Mouse (Mus musculus) frontal cortex, postnatal 10 days (tissue): ENCODE measurements at regions not wholly inside any gene's neighbourhood (a gene's known extent, or its start where the extent isn't known, plus 50 kb on each side); places are given as distances from the start of the nearest gene placed in this dataset.
A peak's percentile ranks its signal among the peaks of the same experiment; 100 is the strongest.

Experiments
- DNase-seq, 2 experiments: peaks; one replicate each; pipeline ENCODE4 v3.0.0; 2022; ENCODE audit warnings: low spot score in 2 of 2, mixed read lengths in 1 of 2

DNA sequence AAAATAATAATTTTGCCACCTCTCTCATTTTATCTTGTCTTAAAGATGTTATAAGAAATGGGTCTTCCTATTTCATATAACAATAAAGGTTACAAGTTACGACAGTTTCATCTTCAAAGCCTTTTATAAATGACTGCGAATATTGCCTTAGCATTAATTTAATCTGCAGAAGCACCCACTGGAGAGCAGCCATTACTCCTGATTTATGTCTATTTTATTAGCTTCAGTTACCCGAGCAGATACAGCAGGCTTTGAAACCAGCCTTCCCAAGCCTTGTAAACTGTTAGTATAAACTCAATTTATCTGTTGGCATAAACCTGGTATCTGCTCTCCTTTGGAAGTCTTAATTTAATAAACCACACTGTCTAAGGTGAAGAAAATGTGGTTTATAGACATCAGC, 2851.6 kb upstream of the Gm6569 start:
- DNase-seq = no peak

DNA sequence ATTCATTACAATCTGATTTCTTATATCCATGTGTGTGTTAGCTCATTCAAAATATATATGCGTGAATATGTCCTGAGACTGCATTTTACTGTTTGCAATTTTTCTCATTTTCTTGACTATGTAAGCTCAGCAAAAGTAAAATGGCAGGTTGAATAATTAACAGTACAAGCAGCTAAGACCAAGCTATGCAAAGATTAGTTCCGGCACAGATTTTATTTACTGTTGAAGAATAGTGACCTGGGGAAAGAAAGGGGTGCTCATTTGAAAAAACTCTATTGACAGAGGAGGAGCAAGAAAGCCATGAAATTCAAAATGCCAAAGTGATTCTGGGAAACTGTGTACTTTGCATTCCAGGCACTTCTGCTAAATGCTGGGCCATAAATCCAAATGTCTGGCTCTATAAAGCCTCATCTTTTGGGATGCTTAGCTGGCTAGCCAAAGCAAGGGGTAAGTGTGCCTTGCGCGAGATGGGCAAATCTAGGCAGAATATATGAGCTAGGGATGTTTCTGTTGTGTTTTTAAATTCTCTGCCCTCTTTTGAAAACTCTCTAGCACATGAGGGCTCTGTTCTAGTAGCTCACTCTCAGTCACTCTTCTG, 2846.3 kb upstream of the Gm6569 start:
- no peak for DNase-seq

DNA sequence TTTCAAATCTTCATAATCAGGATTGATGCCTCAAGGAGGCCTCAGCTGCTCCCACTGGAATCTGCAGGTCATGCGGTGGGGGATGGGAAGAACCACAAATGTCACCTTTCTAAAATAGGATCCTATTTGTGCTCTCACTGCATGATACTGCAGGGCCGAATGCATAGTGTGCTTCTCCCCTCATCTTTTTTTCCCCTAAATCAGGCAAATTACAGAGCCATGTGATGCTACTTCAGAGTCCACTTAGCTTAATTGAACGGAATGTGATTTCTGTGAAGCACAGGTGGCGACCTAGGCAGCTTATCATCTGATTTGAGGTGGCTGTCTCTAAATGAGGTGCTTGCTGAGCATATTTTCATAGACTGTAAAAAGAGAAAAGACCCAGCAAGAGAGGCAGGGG, 2841.0 kb upstream of the Gm6569 start:
- DNase-seq = no peak

DNA sequence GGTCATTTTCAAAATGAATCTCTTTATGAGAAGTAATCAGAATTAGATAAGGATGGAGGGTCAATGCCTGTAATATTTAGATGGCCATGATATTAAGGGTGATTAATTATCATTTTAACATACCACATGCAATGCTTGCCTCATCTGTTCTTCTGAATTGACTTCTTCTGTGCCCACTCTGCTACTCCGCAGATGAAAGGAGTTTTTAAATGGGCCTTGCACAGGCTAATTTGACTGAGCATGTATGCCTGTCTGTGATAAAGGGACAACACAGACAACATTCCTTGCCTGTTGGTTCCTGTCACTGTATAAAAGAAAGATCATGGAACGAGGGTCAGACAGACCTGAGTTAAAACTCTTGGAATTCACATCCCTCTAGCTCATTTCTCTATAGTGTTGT, 2824.0 kb upstream of the Gm6569 start:
- no peak for DNase-seq

DNA sequence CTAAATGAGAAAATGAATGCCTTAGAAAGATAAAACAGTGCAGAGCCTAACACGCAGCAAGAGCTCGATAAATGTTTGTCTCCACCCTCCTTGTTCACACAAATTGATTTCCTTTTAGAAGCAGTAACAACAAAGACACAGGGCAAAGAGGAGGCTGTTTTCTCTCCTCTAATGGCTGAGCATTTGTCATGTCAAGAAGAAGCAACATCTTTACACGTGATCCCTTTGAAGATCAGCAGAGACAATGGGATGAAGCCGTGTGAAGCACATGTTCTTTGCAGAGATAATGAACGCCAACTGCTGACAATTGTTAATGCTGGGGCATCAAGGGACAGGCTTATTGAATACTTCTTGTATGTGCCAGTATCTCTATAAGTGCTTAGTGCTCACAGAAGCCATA, 2823.6 kb upstream of the Gm6569 start:
- DNase-seq = no peak

DNA sequence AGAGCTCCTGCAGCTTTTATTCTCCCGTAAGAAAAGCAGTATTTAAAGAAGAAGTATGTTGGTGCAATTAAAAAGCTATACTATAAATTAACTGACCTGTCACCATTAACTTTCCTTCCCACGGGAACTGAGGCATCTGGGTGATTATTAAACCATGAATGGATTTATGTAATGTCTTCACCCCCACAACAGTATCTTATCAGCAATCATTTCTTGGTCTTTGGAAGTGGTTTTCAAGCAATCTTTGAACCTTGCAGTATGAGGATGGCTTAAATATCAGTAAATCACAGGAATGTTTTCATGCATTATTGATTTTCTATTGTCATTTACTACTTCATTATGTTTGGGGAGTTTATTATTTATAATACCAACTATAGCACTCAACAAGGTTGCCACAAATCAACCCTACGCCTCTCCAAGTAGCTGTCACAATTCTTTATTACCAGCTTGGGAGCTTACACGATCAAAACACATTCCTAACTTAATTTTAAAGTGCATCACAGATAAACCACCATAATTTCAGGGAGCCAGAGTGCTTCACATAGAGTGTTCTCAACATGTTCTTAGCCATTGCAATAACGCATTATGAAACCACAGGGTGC, 2780.0 kb upstream of the Gm6569 start:
- no peak for DNase-seq

DNA sequence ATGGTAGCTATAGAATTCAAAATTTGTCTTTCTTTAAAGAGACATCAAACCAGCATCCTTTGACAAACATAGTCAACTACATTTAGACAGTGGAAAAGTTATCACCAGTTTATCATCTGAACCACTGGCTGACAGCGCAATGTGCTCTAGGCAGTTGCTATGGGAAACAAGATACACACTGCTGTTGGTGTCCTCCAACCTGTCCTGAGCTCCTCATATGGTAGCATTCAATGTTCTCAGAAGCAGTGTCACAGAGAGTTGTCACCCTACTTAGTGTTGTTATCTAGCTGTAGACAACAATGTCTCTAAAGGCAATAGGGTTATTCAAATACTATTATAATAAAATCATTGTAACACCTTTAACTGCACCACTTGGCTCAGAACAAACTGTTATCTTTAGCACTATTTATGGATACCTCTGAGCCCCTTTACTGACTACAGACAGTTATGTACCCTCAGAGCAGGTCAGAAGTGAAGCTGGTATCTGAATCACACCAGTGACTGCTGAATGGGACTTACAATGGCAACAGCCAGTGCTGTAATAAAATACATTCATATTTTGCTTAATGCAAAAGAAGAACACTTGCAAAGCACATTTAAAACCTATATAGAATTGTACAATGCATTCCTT, 2747.9 kb upstream of the Gm6569 start:
- no peak for DNase-seq

DNA sequence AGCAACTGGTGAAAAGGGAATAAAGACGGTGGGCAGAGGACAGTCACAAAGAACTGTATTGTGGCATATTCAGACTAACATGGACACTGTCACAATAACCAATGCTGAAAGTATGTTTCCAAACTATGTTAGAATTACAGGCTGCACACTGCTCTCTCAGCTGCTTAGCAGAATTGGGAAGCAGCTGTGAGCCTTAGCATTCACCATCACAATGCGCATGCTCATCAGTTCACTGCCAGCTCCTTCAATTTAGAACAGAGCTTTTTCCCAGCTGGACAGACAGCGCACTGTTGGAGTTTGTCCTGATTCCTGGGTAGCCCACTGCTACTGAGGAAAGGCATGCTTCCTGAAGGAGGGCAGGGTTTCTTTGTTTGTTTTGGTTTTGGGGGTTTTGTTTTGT, 2735.2 kb upstream of the Gm6569 start:
- DNase-seq = peak; percentile 7 to 9

DNA sequence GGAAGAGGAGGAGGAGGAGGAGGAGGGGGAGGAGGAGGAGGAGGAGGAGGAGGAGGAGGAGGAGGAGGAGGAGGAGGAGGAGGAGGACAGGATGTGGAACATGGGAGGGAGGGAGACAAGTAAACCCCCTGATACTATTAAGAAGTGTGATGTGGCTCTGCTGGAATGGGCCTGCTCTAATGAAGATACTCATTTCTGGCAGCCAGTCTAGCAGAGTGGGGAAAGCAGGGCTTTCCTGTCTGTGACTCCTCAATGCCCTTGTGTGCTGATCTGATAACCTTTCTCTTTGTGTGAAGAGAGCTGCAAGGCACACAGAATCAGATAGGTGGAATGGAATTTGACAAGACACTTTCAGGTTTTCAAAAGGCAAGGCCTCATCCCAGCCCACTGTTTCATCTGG, 2704.6 kb upstream of the Gm6569 start:
- DNase-seq = no peak

DNA sequence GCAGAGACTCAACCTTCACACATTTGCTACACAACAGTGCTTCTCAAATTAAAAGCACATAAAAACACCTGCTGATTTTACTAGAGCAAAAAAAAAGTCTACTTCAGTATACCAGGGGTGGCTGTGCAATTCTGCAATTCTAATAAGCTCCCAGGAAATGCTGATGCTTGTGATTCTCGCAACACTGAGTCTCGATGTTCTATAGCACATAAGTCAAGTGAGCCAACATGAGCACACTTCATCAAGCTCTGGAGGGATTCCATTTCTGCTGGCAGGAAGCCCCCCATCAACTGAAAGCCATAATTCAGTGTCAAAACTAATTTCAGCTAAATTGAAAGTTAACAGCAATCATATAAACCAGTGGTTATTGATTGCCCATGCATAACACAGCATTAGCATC, 2676.7 kb upstream of the Gm6569 start:
- no peak for DNase-seq

DNA sequence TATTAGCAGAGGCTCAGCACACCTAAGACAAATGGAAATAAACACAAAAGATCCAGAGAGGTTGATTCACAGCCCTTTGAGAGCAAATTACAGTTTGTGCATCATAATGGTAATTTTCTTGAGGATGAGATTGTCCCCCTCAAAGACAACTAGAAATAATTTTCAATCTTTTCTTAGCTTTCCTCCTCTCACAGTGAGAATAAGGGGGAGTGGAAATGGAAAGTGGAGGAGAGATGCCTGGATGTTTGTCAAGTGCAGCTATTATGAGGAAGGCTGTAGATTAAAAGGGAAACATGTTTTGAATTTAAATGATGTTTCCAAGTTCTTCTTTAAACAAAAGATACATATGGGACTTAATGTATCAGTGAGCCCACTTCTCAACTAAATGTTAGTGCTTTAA, 2672.3 kb upstream of the Gm6569 start:
- DNase-seq = no peak

DNA sequence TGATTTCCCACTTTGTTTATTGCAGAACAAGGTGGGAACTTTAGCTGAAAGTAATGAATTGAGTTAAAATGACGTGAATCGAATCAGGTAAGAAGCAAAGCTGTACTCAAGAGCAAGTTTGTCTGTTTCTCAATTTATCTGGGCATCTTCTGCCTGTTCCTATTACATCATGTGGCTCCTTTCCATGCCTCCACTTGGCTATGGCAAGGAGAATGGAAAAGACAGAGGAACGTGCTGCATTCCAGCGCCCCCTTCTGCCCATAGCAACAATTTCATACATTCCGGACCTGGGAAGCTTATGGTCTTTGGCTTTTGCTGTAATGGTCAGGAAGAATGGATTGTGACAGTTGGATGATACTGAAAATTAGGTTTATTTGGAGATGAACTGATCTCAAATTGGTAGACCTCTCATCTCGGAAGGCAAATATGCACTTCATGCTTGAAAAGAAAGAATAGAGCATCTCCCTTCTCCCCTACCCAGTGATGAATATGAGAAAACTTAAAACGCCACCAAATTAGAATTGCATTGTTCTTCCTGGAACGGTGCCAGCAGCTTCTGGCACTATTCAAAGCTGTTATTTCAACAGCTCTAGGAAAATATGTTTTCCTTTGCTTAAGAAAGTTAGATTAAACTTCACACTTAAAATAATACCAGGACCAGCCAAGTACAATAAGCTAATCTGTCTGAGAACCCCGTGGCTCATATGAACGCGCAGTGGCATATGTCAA, 2639.2 kb upstream of the Gm6569 start:
- peak; percentile 39 to 40 for DNase-seq

DNA sequence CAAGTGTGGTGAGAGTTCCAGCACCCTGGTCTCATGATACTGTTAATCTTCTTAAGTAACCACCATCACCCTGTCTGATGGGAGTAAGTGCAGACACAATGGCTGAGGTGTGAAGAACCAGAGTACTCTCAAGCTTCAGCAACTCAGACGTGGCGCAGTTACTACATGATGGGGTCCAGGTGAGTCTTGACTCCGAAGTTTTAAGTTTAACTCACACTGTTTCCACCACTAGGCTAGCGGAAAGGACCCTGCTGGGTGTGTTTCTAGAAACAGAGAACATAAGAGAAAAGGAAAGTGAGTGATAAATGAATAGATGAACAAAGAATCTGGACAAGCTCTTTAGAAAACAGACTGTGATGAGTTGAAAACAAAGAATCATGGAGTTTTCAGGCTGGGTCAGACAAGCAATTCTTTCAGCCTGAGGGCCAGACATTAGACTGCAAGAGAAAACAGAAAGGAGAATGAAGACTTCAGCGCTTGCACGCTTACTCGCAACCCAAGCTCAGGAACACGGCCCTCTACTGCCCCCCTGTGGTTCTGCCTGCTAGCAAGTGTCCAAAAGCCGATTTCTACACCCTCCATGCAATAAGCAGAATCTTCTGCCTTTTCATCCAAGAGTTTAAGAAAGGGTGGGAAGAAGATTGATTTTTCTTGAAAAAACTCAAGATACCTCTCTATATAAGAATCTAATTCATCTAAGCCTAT, 2593.6 kb upstream of the Gm6569 start:
- DNase-seq = peak; percentile 67 to 83

DNA sequence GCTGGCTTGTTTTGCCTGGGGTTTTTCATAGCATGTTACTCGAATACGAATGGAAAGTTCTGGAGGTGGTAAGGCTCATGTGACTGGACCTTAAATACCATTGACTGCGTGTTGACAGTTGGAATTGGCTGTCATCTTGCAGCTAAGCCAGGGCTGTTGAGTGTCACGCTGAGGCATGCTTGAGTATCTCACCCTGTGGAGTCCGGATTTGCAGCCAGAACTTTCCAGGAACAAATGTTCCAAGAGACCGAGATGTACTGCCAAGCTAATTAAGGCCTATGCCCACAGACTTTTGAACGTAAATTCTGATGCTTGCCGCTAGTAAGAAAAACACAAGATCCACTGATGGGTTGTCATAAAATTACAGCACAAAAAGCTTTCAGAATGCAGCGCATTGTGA, 2590.8 kb upstream of the Gm6569 start:
- peak in 1 of 2 experiments; percentile 23 for DNase-seq

DNA sequence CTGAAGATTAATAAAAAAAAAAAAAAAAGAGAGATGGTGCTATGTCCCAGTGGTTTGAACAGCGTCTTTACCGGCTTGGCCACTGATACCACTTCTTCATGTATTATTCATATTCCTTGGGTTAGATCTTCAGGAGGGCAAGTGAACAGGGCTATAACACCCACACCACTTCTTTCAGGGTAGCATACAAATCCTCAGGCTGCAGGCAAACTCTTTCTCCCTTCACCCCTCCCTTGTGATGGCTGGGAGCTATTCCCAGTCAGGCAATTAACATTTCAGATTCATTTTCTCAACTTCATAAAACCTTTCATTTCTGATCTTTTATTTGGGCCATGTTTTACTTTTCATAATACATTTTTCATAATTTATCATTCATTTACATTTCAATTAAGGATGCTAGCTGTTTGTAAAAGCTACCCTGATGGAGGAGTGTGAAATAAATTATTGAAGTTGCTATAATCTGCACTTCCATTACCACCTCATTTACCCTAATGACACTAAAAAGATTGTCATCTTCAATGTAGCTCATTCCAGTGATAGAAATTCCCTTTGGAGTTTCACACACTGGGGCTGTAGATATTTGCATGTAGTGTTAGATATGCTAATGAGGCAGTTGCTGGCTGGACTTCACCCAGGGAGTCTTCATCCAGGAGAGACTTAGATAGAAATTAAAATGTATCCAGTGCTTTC, 2558.3 kb upstream of the Gm6569 start:
- no peak for DNase-seq

DNA sequence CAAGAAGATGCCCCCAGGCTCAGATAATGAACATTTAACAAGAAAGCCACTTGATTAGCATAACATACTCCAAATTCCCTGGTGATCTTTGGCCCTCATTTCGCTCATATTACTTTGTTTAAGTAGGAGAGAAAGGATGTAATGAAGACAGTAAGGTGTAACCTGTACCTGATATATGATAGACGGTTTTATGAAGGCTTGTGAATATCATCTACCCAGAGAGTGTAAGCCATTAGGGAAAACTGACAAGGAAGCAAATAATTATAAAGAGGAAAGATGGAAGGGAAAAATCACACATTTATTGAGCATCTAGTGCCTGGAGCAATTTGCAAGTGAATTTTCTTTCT, 2557.8 kb upstream of the Gm6569 start:
- DNase-seq = no peak

DNA sequence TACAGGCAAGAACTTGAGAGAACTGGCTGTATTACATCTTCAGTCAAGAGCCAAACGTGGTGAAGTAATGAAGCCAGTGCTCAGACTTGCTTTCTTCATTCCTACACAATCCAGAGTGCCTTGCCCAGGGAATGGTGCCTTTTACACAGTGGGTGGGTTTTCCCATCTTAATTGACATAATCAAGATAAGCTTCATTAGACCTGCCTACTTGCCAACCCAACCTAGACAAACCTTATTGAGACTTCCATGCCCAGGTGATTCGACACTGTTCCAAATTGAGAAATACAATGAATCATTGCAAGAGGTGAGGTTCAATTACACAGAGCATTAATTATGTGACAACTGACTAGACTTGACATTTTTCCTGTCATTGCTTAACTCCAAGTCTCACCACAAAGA, 2557.0 kb upstream of the Gm6569 start:
- no peak for DNase-seq

DNA sequence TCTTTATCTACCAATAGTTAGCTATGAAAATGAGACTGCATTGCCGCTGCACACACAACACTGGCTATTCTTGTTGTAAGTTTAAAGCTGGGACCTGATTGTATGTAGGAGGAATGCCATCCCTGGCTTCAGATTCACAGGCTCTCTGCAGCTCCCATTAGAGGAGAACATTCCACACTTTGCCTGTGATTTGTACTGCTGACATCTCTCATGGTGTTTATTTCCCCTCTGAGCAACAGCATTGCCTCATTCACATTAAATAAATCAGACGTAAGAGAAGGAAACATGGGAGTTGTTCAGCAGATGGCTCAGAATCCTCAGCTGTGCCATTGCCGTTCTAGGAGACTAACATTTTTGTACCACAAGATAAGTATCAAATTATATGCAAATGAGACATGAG, 2550.6 kb upstream of the Gm6569 start:
- peak in 1 of 2 experiments; percentile 3 for DNase-seq

DNA sequence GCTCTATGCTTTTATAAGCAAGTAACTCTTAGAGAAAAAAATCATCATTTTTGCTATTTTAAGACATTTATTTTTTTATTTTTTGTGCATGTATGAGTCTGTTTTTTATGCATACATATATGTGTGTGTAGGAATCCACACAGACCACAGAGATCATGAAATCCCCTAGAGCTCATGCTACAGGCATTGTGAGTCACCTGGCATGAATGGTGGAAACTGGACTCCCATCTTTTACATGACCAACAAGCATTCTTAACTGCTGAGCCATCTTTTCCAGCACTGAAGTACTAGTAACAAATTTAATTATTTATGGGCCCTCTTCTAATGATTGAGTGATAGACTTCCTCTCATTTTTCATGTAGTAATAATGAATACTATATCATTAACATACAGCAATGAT, 2531.8 kb upstream of the Gm6569 start:
- no peak for DNase-seq

DNA sequence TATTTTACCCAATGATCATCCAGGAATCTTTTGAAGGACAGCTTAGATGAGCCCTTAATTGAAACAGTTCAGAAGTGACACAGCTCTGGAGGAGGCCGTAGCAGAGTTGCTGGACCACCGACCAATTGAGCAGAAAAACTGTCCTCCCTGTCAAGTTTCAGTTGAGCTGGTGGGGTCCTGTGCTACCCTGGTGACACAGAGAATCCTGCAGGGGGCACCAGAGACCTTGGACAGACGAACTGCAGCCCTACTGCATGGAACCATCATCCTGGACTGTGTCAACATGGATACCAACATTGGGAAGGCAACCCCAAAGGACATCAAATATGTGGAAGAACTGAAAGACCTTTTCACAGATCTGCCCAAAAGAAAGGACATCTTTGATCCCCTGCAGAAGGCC, 2524.1 kb upstream of the Gm6569 start:
- no peak for DNase-seq

DNA sequence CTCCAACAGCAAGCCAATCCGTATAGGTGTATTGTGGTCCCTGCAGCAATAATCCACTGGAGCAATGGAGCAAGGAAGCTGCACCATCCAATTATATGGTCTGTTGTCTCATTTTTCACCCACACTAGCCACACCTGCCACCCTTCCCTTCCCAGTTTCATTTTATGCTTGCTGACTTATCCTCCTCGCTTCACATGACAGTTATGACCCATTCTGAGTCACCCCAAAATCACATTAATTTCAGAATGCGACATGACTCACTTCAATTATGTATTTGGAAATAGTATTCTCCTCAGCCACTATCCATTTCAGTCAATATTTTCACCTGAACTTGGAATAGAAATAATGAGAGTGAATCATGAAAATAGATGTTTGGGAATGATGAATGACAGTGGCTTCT, 2507.8 kb upstream of the Gm6569 start:
- no peak for DNase-seq
